Mouse (Mus musculus): Measurements from ENCODE around the gene Zc4h2.

Zc4h2 gene

GRCm38 (mm10) chrX:95657804-95658599 is at the start of gene Zc4h2:
Zc4h2 (minus strand) TSS chrX:95658509.
- peak; percentile 43 for DNase-seq (ENCODE audit: low read depth)

DNA sequence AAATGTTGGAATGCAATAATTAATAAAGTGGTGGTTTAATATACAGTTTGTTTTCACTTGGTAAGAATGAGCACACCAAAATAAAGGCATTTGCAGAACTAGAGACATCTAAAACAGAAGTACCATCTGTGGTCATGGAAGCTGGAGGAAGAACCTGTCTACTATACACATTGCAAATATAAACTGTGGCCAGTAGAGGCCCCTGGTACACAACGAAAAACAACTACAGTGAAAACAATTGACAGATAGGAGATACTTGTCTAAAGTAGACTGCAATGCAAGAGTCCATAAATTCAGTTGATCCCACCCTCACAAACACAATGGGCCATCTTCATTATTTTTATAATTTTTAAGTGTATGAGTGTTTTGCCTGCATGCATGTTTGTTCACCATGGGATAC is 28.8 kb upstream of the Zc4h2 start:
- no peak for DNase-seq (ENCODE audit: low read depth)

DNA sequence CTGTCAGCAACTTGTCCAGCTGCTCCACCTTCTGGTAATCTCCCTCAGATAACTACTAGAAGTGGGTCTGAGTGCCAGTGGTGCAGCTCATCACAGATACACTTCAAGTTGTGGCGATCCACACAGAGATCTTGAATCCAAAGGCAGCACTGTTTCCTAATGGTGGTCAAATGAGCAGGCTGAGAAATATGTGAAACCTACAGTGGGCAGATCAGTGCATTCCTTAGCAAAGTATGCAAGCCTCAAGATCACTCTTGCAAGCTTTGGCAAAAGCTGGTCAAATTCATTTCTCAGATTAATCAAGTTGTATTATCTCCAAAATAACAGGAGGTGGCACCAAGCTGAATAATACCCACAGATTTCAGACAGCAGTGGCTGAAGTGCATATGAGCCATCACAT is 23.9 kb upstream of the Zc4h2 start:
- DNase-seq (ENCODE audit: low read depth): no peak

GRCm38 (mm10) chrX:95658600-95659084 is 333 bp upstream of the Zc4h2 start:
- DNase-seq (ENCODE audit: low read depth): peak; percentile 1

DNA sequence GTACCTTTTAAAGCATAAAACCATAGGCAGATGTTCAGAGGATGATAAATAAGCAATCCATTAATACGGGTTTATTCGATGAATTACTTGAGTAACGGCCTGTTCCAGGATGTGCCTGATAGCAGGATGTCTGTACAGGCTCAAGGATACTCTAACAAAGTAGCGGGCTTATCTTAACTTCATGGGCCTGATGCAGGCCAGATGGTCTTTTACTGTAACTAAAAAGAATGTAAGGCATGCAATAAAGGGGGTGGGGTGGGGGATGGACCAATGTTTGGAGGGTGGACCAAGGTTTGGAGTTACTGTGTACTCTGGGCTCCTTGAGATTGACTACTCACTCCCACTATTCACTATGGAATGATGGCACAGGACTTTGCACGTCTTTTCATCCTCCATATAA is 57.7 kb downstream of the Zc4h2 start:
- no peak for DNase-seq (ENCODE audit: low read depth)

Data from c-Kit-positive CD71-negative TER-119-negative erythroid progenitor cells, embryonic 14.5 days (primary cell).